Mouse (Mus musculus): ENCODE measurements around the gene Gm9780.
"Not testable (repeated sequence)": the region's sequence is repeated elsewhere in the genome, so short reads cannot be mapped to it uniquely, and the experiment has no call there.

The Gm9780 gene

GRCm38 (mm10) chr14:26042611-26043010, at the start of gene Gm9780:
Gm9780 (minus strand) TSS chr14:26042711.
- not testable (repeated sequence) for DNase-seq (ENCODE audit: low read depth)

- not testable (repeated sequence) for DNase-seq (ENCODE audit: low read depth)
These were observed 39.5 kb upstream of the Gm9780 start, which contains the start of gene Cphx3 for GRCm38 (mm10) chr14:26081997-26082396. Cphx3 (plus strand) TSS chr14:26082297.

- not testable (repeated sequence) for DNase-seq (ENCODE audit: low read depth)
These were observed 38.7 kb upstream of the Gm9780 start, which contains the start of gene Cphx2 for GRCm38 (mm10) chr14:26081216-26081615. Cphx2 (plus strand) TSS chr14:26081516.

- not testable (repeated sequence) for DNase-seq (ENCODE audit: low read depth)
These were observed 34.3 kb upstream of the Gm9780 start for GRCm38 (mm10) chr14:26076620-26077390.

- not testable (repeated sequence) for DNase-seq (ENCODE audit: low read depth)
These were observed 24.8 kb upstream of the Gm9780 start, which contains the start of gene Tmem254c for GRCm38 (mm10) chr14:26067325-26067633. Tmem254c (minus strand) TSS chr14:26067355.

GRCm38 (mm10) chr14:26066574-26067324, 24.2 kb upstream of the Gm9780 start:
- DNase-seq (ENCODE audit: low read depth), result not testable (repeated sequence)

- DNase-seq (ENCODE audit: low read depth), result not testable (repeated sequence)
These were observed 16.9 kb upstream of the Gm9780 start for GRCm38 (mm10) chr14:26059362-26059761.

GRCm38 (mm10) chr14:26058184-26058583, 15.7 kb upstream of the Gm9780 start:
- DNase-seq (ENCODE audit: low read depth), result not testable (repeated sequence)

GRCm38 (mm10) chr14:26048767-26049166, 6.3 kb upstream of the Gm9780 start:
- DNase-seq (ENCODE audit: low read depth), result not testable (repeated sequence)

- DNase-seq (ENCODE audit: low read depth), result not testable (repeated sequence)
These were observed 4.5 kb upstream of the Gm9780 start for GRCm38 (mm10) chr14:26047026-26047425.

- not testable (repeated sequence) for DNase-seq (ENCODE audit: low read depth)
These were observed 2.5 kb upstream of the Gm9780 start for GRCm38 (mm10) chr14:26045007-26045406.

GRCm38 (mm10) chr14:26035439-26035838, 7.1 kb downstream of the Gm9780 start:
- not testable (repeated sequence) for DNase-seq (ENCODE audit: low read depth)

GRCm38 (mm10) chr14:26034364-26034763, 8.1 kb downstream of the Gm9780 start:
- not testable (repeated sequence) for DNase-seq (ENCODE audit: low read depth)

GRCm38 (mm10) chr14:26025653-26026052, 16.9 kb downstream of the Gm9780 start:
- DNase-seq (ENCODE audit: low read depth), result not testable (repeated sequence)

- not testable (repeated sequence) for DNase-seq (ENCODE audit: low read depth)
These were observed 19.7 kb downstream of the Gm9780 start for GRCm38 (mm10) chr14:26022831-26023230.

GRCm38 (mm10) chr14:26021555-26021954, 21.0 kb downstream of the Gm9780 start:
- DNase-seq (ENCODE audit: low read depth), result not testable (repeated sequence)

- not testable (repeated sequence) for DNase-seq (ENCODE audit: low read depth)
These were observed 26.1 kb downstream of the Gm9780 start for GRCm38 (mm10) chr14:26016414-26016813.

- not testable (repeated sequence) for DNase-seq (ENCODE audit: low read depth)
These were observed 35.0 kb downstream of the Gm9780 start for GRCm38 (mm10) chr14:26007462-26007861.

GRCm38 (mm10) chr14:25981880-25982279, 60.6 kb downstream of the Gm9780 start:
- not testable (repeated sequence) for DNase-seq (ENCODE audit: low read depth)

- DNase-seq (ENCODE audit: low read depth), result not testable (repeated sequence)
These were observed 63.1 kb downstream of the Gm9780 start for GRCm38 (mm10) chr14:25979242-25979941.

GRCm38 (mm10) chr14:25978371-25979241, 63.9 kb downstream of the Gm9780 start, which contains the start of gene Duxbl1:
Duxbl1 (plus strand) TSS chr14:25978577.
- DNase-seq (ENCODE audit: low read depth), result not testable (repeated sequence)

All from c-Kit-positive CD71-negative TER-119-negative erythroid progenitor cells, embryonic 14.5 days (primary cell).